Mouse (Mus musculus) intestine, embryonic 16.5 days (tissue): ENCODE measurements around the gene Slc3a1. TPM values are rescaled to one million over a fixed set of nuclear protein-coding genes. Genes with fewer than 3 reads are reported as not detected.

Source experiments
- ATAC-seq: fragments of 200-750 bp; cut with Nextera tagmentation; 2 replicates; pipeline ENCODE4 v1.8.0; 2017; ENCODE audit warnings: moderate TSS enrichment, moderate library complexity
- H3K27ac ChIP-seq: fragments of 300-500 bp; sonication (generic); 2 replicates; pipeline ENCODE4 v1.5.1; 2014; ENCODE audit warnings: mild to moderate bottlenecking, low read length
- H3K27me3 ChIP-seq: fragments of 300-500 bp; sonication (generic); replicated peaks from 2 replicates; pipeline ENCODE4 v1.6.1; 2014; ENCODE audit warnings: low read length, control low read depth, mixed read lengths; ENCODE audit not compliant: control insufficient read depth, insufficient read depth
- H3K36me3 ChIP-seq: fragments of 300-500 bp; sonication (generic); 2 replicates; pipeline ENCODE4 v1.6.1; 2014; ENCODE audit warnings: low read length, control low read depth; ENCODE audit not compliant: control insufficient read depth, insufficient read depth
- H3K4me1 ChIP-seq: fragments of 300-500 bp; sonication (generic); 2 replicates; pipeline ENCODE4 v1.6.1; 2014; ENCODE audit warnings: low read length, control low read depth, mixed read lengths; ENCODE audit not compliant: control insufficient read depth, insufficient read depth
- H3K4me2 ChIP-seq: fragments of 300-500 bp; sonication (generic); 2 replicates; pipeline ENCODE4 v1.6.1; 2014; ENCODE audit warnings: low read depth, low read length, control low read depth
- H3K4me3 ChIP-seq: fragments of 300-500 bp; sonication (generic); 2 replicates; pipeline ENCODE4 v1.5.1; 2014; ENCODE audit warnings: mild to moderate bottlenecking, low read length
- H3K9ac ChIP-seq: fragments of 300-500 bp; sonication (generic); 2 replicates; pipeline ENCODE4 v1.6.1; 2014; ENCODE audit warnings: low read depth, low read length
- H3K9me3 ChIP-seq: fragments of 300-500 bp; sonication (generic); 2 replicates; pipeline ENCODE4 v1.6.1; 2016; ENCODE audit warnings: low read length, control low read depth; ENCODE audit not compliant: control insufficient read depth
- WGBS: fragments of 180-500 bp; shearing (Covaris S2); extraction: QIAGEN DNeasy Blood & Tissue Kit; methylation state at CpG from one replicate; pipeline ENCODE4 v1.1.7; 2014; 5-methylcytosine and 5-hydroxymethylcytosine counted together
- polyA plus RNA-seq: library from polyadenylated mRNA; unstranded; fragments of >200 nt; fragmentation: Nextera tagmentation; extraction: Ambion mirVana; gene quantifications from 2 replicates; pipeline ENCODE4 v1.2.1, GENCODE M21; 2015

Slc3a1 gene
- 72.2 and 109 TPM in 2 replicates for polyA plus RNA-seq

GRCm38 (mm10) chr17:85028093-85028739, at the start of gene Slc3a1:
Slc3a1 (plus strand) TSS chr17:85028376.
- Histone ChIP-seq H3K27me3 (no peaks in the 10 kb centered on the region), H3K9ac (peak within 1 kb of the TSS; percentile 58), H3K9me3 (no peaks in the 10 kb centered on the region), H3K4me1 (peaks cover 12% of the 10 kb centered on the region; the same call in 1 of the 2 replicates), H3K36me3 (no peaks in the 10 kb centered on the region), H3K4me3 (peak within 1 kb of the TSS; percentile 35), H3K27ac (peak within 1 kb of the TSS; percentile 78), H3K4me2 (peak within 1 kb of the TSS; percentile 32)
- peak; percentile 78 for ATAC-seq
- WGBS = 79% methylated on average over 20 of the region's 20 CpGs

DNA sequence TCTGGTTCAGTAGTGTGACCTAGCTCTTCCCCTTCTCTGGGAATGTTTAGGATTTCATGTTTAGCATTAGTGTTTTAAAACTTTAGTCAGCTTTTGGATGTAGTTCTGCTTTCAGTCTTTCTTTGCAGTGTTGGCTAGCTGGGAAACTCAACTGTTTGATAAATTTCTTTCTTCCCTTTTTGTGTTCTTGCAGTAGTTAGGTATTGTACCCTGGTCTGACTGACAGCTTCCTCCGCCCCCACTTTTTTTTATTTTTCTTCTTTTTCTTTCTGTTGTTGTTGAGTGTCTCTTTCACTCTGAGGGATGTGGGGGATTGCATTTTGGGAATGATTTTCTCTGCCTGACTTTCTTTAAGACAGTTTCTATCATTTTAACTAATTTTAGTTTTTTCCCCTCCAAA, 46.5 kb upstream of the Slc3a1 start:
- Histone ChIP-seq H3K4me2 (no peak overlapping the region), H3K27me3 (no peaks in the 10 kb centered on the region)
- WGBS = 85% methylated on average over 1 of the region's 1 CpGs

GRCm38 (mm10) chr17:84982735-84983134, 45.4 kb upstream of the Slc3a1 start:
- no peak overlapping the region for H3K4me2 ChIP-seq
- no peaks in the 10 kb centered on the region for H3K27me3 ChIP-seq
- H3K4me1 ChIP-seq = peaks cover 6% of the 10 kb centered on the region
- no peak overlapping the region for H3K9ac ChIP-seq
- no peak overlapping the region for H3K4me3 ChIP-seq
- H3K9me3 ChIP-seq = no peaks in the 10 kb centered on the region
- WGBS = 76% methylated on average over 2 of the region's 2 CpGs
- no peaks in the 10 kb centered on the region for H3K36me3 ChIP-seq
- no peak overlapping the region for H3K27ac ChIP-seq
- 0 out of 2 replicates have a peak, but pooled peaks have one; percentile 27 for ATAC-seq

More for the DNA sequence above, 46.5 kb upstream of the Slc3a1 start:
- peaks cover 3% of the 10 kb centered on the region; the same call in 1 of the 2 replicates for H3K36me3 ChIP-seq
- no peak overlapping the region for H3K4me3 ChIP-seq
- H3K9me3 ChIP-seq = peaks cover 5% of the 10 kb centered on the region
- peaks cover 3% of the 10 kb centered on the region for H3K4me1 ChIP-seq
- H3K9ac ChIP-seq = no peak overlapping the region
- H3K27ac ChIP-seq = no peak overlapping the region
- no peak for ATAC-seq

GRCm38 (mm10) chr17:84986368-84986767, 41.8 kb upstream of the Slc3a1 start:
- Histone ChIP-seq H3K4me1 (peaks cover 20% of the 10 kb centered on the region), H3K27ac (no peak overlapping the region), H3K27me3 (no peaks in the 10 kb centered on the region), H3K9ac (no peak overlapping the region), H3K36me3 (no peaks in the 10 kb centered on the region), H3K9me3 (no peaks in the 10 kb centered on the region), H3K4me3 (no peak overlapping the region), H3K4me2 (no peak overlapping the region)
- WGBS = 38% methylated on average over 5 of the region's 5 CpGs
- ATAC-seq = peak; percentile 59; the same call in 1 of the 2 replicates

DNA sequence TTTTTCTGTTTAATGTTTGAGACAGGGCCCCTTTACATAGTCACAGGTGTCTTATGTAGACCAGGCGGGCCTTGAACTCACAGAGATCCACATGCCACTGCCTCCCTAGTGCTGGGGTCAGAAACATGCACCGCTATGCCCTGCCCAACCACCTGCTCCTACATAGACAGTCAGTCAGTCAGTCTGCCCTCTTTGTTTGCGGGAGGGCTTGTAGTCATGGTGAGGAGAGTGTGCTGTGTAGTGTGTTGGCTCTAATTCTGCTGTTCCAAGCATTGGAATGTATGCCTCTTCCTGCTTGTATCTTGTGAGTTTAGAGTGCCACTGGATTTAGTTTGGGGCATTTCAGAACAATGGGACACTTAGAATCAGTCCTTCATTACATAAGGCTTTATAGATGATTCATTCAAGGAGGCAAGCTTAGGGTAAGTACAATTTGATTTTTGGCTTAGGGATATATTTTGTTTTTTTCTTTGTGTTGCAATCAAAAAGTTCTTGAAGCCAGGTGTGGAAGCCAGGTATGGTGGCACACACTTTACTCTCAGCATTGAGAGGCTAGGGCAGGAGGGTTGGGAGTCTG, 40.3 kb upstream of the Slc3a1 start:
- no peak overlapping the region for H3K4me3 ChIP-seq
- no peaks in the 10 kb centered on the region for H3K9me3 ChIP-seq
- H3K27me3 ChIP-seq = no peaks in the 10 kb centered on the region
- ATAC-seq = 0 out of 2 replicates have a peak, but pooled peaks have one; percentile 32
- H3K4me2 ChIP-seq = no peak overlapping the region
- 74% methylated on average over 3 of the region's 3 CpGs for WGBS
- H3K36me3 ChIP-seq = no peaks in the 10 kb centered on the region
- peaks cover 20% of the 10 kb centered on the region for H3K4me1 ChIP-seq
- no peak overlapping the region for H3K9ac ChIP-seq
- no peak overlapping the region for H3K27ac ChIP-seq

DNA sequence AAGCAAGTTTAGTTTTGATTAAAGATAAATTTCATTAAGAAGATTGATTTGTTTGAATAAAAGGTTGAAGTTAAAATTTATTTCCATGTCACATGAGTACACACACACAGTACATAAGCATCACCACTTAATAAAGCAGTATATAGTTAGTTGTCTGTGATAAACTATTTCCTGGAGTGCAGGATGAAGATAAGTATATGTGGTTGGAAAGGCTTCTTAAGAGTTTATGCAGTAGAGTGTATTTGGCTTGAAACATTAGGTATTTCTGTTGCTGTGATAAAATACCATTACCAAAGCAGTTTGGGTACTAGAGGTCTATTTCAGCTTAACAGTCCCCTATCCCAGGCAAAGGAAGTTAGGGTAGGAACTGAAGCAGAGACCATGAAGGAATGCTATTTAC, 39.7 kb upstream of the Slc3a1 start:
- Histone ChIP-seq H3K27me3 (no peaks in the 10 kb centered on the region), H3K36me3 (no peaks in the 10 kb centered on the region), H3K9ac (no peak overlapping the region), H3K4me3 (no peak overlapping the region), H3K27ac (no peak overlapping the region), H3K9me3 (no peaks in the 10 kb centered on the region), H3K4me2 (no peak overlapping the region), H3K4me1 (peaks cover 20% of the 10 kb centered on the region)
- ATAC-seq = no peak

DNA sequence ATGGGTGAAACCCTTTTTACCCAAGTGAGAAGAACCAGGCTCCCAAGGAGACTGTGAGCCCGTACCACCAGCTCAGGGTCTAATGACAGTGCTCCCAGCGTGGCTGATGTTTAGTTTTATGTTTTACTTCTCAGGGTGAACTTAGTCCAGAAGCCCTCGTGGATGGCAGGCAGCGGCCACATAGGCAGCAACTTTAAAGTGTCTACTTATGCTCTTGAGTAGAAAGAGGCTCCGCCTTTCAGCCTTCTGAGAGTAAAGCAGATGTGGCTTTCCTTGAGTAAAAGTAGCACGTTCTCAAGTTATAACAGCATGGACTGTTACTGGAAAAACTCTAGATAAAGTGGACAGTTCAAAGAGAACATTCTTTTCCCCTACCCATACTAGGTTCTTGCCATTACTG, 32.3 kb upstream of the Slc3a1 start:
- H3K4me3 ChIP-seq = no peak overlapping the region
- ATAC-seq = no peak

DNA sequence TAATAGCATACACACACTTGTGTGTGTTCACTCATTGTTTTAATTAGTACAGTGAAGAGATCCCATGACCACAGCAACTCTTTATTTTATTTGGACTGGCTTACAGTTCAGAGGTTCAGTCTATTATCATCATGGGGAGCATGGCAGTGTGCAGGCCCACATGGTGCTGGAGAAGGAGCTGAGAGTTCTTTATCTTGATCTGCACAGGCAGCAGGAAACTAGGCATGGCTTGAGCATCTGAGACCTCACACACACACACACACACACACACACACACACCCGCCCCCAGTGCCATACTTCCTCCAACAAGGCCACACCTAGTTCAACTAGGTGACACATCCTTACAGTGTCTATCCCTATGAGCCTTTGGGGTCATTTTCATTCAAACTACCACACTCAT, 30.5 kb upstream of the Slc3a1 start:
- Histone ChIP-seq H3K4me3 (no peak overlapping the region), H3K9ac (no peak overlapping the region), H3K4me2 (no peak overlapping the region), H3K27me3 (no peaks in the 10 kb centered on the region), H3K4me1 (0 out of 2 replicates have a peak, but pooled peaks cover 7% of the 10 kb centered on the region), H3K27ac (no peak overlapping the region), H3K9me3 (no peaks in the 10 kb centered on the region), H3K36me3 (no peaks in the 10 kb centered on the region; the same call in 1 of the 2 replicates)
- 65% methylated on average over 1 of the region's 1 CpGs for WGBS
- ATAC-seq = peak; percentile 46; the same call in 1 of the 2 replicates

More for the DNA sequence above, 32.3 kb upstream of the Slc3a1 start:
- Histone ChIP-seq H3K27ac (no peak overlapping the region), H3K4me2 (no peak overlapping the region), H3K9me3 (no peaks in the 10 kb centered on the region), H3K9ac (no peak overlapping the region), H3K27me3 (no peaks in the 10 kb centered on the region), H3K36me3 (no peaks in the 10 kb centered on the region; the same call in 1 of the 2 replicates), H3K4me1 (0 out of 2 replicates have a peak, but pooled peaks cover 7% of the 10 kb centered on the region)
- 64% methylated on average over 6 of the region's 6 CpGs for WGBS

DNA sequence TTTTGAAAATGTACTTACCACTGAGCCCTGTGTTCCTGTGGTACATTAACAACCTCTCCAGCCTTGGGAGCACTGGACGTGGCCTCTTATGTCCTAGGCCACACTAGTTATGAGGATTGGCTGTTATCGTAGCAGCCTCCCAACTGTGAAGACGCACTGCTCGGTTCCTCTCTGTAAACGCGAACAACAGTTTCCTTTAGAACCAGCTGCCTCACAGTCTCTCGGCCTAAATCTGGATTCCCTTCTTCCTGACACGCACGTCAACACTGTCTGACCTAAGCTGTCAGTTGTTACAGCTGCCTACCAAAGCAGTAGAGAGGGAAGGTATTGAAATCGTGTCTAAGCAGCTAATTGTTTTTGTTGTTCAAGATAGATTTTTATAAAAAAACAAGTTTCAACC, 28.5 kb upstream of the Slc3a1 start:
- H3K27ac ChIP-seq = no peak overlapping the region
- no peak overlapping the region for H3K4me3 ChIP-seq
- no peak for ATAC-seq
- no peak overlapping the region for H3K4me2 ChIP-seq
- H3K36me3 ChIP-seq = peaks cover 6% of the 10 kb centered on the region
- WGBS = 85% methylated on average over 10 of the region's 10 CpGs
- no peaks in the 10 kb centered on the region for H3K27me3 ChIP-seq
- H3K9ac ChIP-seq = no peak overlapping the region
- 0 out of 2 replicates have a peak, but pooled peaks cover 7% of the 10 kb centered on the region for H3K4me1 ChIP-seq
- no peaks in the 10 kb centered on the region for H3K9me3 ChIP-seq
